18 mouse cellular contexts compared by ENCODE assay signal in genomic region chr12:27597878-27598277, GRCm38 (mm10).
DNase-seq lines count a peak whose midpoint lies in the region; ATAC-seq and TF ChIP-seq lines count a peak whose summit lies in the region.
"Had no signal": no experiment of that assay in that cellular context is flagged by ENCODE, and none has a peak within 500 bp of the region (broad histone marks: within the 10 kb centered on the region; RNA-seq: fewer than 3 reads in every experiment).

No protein-coding gene starts in this region.

- H3K27ac ChIP-seq in forebrain, embryonic 13.5 days, result peak overlapping the region; percentile 80
- peak overlapping the region; percentile 54; the same call in 1 of the 2 replicates for H3K27ac ChIP-seq in midbrain, embryonic 13.5 days
- H3K27ac ChIP-seq in liver, embryonic 11.5 days (ENCODE audit: low read depth, low read length), result no peak overlapping the region
- no peak overlapping the region for H3K27ac ChIP-seq in gastrocnemius, adult 2 months
- H3K27ac ChIP-seq: heart, embryonic 15.5 days; hindbrain, embryonic 13.5 days; kidney, postnatal 0 days; layer of hippocampus, adult 2 months; liver, embryonic 13.5 days had no signal

- H3K9me3 ChIP-seq in forebrain, embryonic 13.5 days (replicated peaks), result no peaks in the 10 kb centered on the region
- 0 out of 2 replicates have a peak, but pooled peaks cover under 1% of the 10 kb centered on the region for H3K9me3 ChIP-seq in midbrain, embryonic 13.5 days
- no peaks in the 10 kb centered on the region for H3K9me3 ChIP-seq in liver, embryonic 11.5 days (ENCODE audit: control insufficient read depth, low read length)
- H3K9me3 ChIP-seq: heart, embryonic 15.5 days; liver, embryonic 13.5 days; megakaryocyte, embryonic 14.5 days had no signal

- no peak overlapping the region for H3K9ac ChIP-seq in forebrain, embryonic 13.5 days
- no peak overlapping the region for H3K9ac ChIP-seq in midbrain, embryonic 13.5 days (replicated peaks)
- no peak overlapping the region for H3K9ac ChIP-seq in liver, embryonic 11.5 days (ENCODE audit: low read depth, low read length)
- H3K9ac ChIP-seq: heart, embryonic 15.5 days; hindbrain, embryonic 13.5 days; liver, embryonic 13.5 days had no signal

- no peak for TF ChIP-seq CTCF in gastrocnemius, adult 2 months (IDR thresholded peaks at IDR 0.05)

- DNase-seq in cerebellum, postnatal 14 days, result peak; percentile 5 to 9
- DNase-seq in embryo, embryonic 9.5 days (ENCODE audit: extremely low spot score), result peak; percentile 8
- no peak for DNase-seq in liver, embryonic 11.5 days (ENCODE audit: low spot score)
- DNase-seq in gastrocnemius, adult 2 months, result no peak
- DNase-seq in left cerebral cortex, postnatal 10 days (ENCODE audit: extremely low spot score in 1 of 2, low spot score in 2 of 2), result no peak
- DNase-seq: adrenal gland, postnatal 25 days; cerebellum, postnatal 36 days; liver, embryonic 13.5 days had no signal

- no peaks in the 10 kb centered on the region for H3K27me3 ChIP-seq in forebrain, embryonic 13.5 days
- H3K27me3 ChIP-seq in midbrain, embryonic 13.5 days, result no peaks in the 10 kb centered on the region
- H3K27me3 ChIP-seq in liver, embryonic 11.5 days (replicated peaks; ENCODE audit: control insufficient read depth, insufficient read depth, low read length), result no peaks in the 10 kb centered on the region
- H3K27me3 ChIP-seq: CH12.LX; hindbrain, embryonic 13.5 days; liver, embryonic 13.5 days; megakaryocyte, embryonic 14.5 days had no signal

- H3K4me1 ChIP-seq in forebrain, embryonic 13.5 days, result peaks cover 28% of the 10 kb centered on the region
- peaks cover 35% of the 10 kb centered on the region for H3K4me1 ChIP-seq in midbrain, embryonic 13.5 days (replicated peaks)
- no peaks in the 10 kb centered on the region for H3K4me1 ChIP-seq in liver, embryonic 11.5 days (replicated peaks; ENCODE audit: control insufficient read depth, insufficient read depth, low read length)
- H3K4me1 ChIP-seq: heart, embryonic 15.5 days; liver, embryonic 13.5 days; megakaryocyte, embryonic 14.5 days had no signal

- intact Hi-C loops in gastrocnemius, adult 2 months (cut with DNase I), result loop anchor here (2.0 kb wide), 1 partner anchor 835 kb away; no protein-coding TSS in a partner anchor
- intact Hi-C loops in left cerebral cortex, postnatal 10 days (cut with DNase I), result loop anchor here (2.0 to 5.0 kb wide), 3 partner anchors 256 to 835 kb away; partner anchors contain the start of gene Sox11

- no peak for ATAC-seq in cerebellum, adult (ENCODE audit: insufficient number of reproducible peaks, low FRiP score, low TSS enrichment)
- ATAC-seq in forebrain, embryonic 13.5 days, result peak; percentile 55
- ATAC-seq in midbrain, embryonic 13.5 days, result no peak; the same call in 1 of the 2 replicates
- ATAC-seq in liver, embryonic 11.5 days (replicated peaks; ENCODE audit: low FRiP score), result no peak
- ATAC-seq: intestine, embryonic 16.5 days had no signal

- no peaks in the 10 kb centered on the region for H3K36me3 ChIP-seq in forebrain, embryonic 13.5 days (ENCODE audit: poor library complexity, severe bottlenecking)
- H3K36me3 ChIP-seq in midbrain, embryonic 13.5 days, result no peaks in the 10 kb centered on the region
- H3K36me3 ChIP-seq in liver, embryonic 11.5 days (ENCODE audit: control insufficient read depth, insufficient read depth, low read length), result no peaks in the 10 kb centered on the region
- H3K36me3 ChIP-seq: heart, embryonic 15.5 days; hindbrain, embryonic 13.5 days; liver, embryonic 13.5 days had no signal

- H3K4me2 ChIP-seq in forebrain, embryonic 13.5 days, result peak overlapping the region; percentile 21; the same call in 1 of the 2 replicates
- H3K4me2 ChIP-seq in midbrain, embryonic 13.5 days (replicated peaks), result no peak overlapping the region
- H3K4me2 ChIP-seq in liver, embryonic 11.5 days, result no peak overlapping the region
- H3K4me2 ChIP-seq: heart, embryonic 15.5 days; hindbrain, embryonic 13.5 days; liver, embryonic 13.5 days had no signal

- WGBS in forebrain, embryonic 13.5 days, result 31% methylated on average over 7 of the region's 7 CpGs
- WGBS in midbrain, embryonic 13.5 days, result 33% methylated on average over 7 of the region's 7 CpGs
- 76% methylated on average over 7 of the region's 7 CpGs for WGBS in liver, embryonic 11.5 days

- H3K4me3 ChIP-seq in forebrain, embryonic 13.5 days, result no peak overlapping the region
- H3K4me3 ChIP-seq in midbrain, embryonic 13.5 days (replicated peaks), result no peak overlapping the region
- H3K4me3 ChIP-seq in liver, embryonic 11.5 days (ENCODE audit: low read depth, low read length), result no peak overlapping the region
- H3K4me3 ChIP-seq in gastrocnemius, adult 2 months, result no peak overlapping the region
- H3K4me3 ChIP-seq: heart, embryonic 15.5 days; hindbrain, embryonic 13.5 days; layer of hippocampus, adult 2 months; liver, embryonic 13.5 days; megakaryocyte, embryonic 14.5 days had no signal

Comparison
In these comparisons a context has a peak if more than half of its experiments do, and no peak if none do; other contexts are left out.
1. DNase-seq: peak in cerebellum, postnatal 14 days (2 of 2) and embryo, embryonic 9.5 days (single experiment); none in liver, embryonic 11.5 days (single experiment), gastrocnemius, adult 2 months (single experiment) and left cerebral cortex, postnatal 10 days (0 of 2).
2. H3K27ac ChIP-seq: peak in forebrain, embryonic 13.5 days (single experiment) and midbrain, embryonic 13.5 days (single experiment); none in liver, embryonic 11.5 days (single experiment) and gastrocnemius, adult 2 months (single experiment).